Mouse (Mus musculus) cerebellum, adult 9-10 months (tissue): Measurements from ENCODE around the gene Lzts3.
"Not testable (repeated sequence)": the region's sequence is repeated elsewhere in the genome, so short reads cannot be mapped to it uniquely, and the experiment has no call there.

Source experiments
- DNase-seq: peaks from one replicate; pipeline ENCODE4 v3.0.0; 2022

Lzts3 gene

DNA sequence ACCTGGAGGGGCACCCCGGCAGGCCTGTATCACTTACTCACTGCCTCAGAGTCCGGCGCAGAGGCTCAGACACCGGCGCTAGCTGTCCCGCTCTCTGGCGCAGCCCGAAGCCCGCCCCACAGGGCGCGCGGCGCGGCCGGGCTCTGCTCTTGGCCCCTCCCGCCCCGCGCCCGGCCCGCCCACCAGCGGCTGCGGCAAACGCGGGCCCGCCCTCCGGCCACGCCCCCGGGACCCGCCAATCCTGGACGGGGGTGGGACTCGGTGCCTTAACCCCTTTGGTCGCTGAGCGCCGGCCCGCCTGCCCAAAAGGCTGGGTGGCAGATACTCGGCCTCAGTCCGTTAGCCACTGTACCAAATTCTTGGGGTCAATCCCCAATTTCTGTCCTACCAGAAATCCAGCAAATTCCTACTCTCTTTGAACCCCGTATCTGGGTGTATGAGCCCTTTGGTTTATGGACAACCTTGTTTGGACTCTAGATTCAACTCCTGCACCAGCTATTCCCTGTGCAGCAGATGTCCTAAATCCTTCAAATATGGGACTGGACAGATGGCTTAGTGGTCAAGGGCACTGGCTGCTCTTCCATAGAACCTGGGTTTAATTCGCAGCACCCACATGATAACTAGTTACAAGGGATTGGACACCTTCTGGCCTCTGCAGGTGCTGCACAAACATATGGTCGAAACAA is at the start of gene Lzts3:
TSS of gene Lzts3 (minus strand) at position 120 of the 686 bp plus-strand sequence.
- DNase-seq: peak; percentile 94

- DNase-seq: no peak
These were observed 46.4 kb upstream of the Lzts3 start for GRCm38 (mm10) chr2:130689011-130689410.

- no peak for DNase-seq
These were observed 42.8 kb upstream of the Lzts3 start for GRCm38 (mm10) chr2:130685426-130685825.

- DNase-seq: no peak
These were observed 38.9 kb upstream of the Lzts3 start for GRCm38 (mm10) chr2:130681531-130681930.

DNA sequence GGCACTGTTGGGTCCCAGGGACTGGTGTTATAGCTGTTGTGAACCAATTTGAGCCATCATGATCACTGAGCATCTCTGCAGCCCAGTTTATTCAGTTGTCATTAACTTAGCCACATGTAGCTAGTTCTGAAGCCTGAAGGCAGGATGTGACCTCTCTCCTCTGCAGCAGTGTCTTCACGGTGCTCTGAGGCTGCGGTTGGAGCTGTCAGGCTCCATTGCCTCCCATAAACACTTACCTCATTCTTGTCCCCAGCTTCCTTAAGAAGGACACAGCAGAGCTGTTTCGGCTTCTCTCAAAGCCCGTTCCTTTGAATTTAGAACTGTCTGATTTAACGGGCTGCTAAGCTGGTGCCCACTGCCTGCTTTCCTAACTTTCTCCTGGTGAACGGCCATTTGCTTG is 37.3 kb upstream of the Lzts3 start:
- DNase-seq: no peak

- no peak for DNase-seq
These were observed 36.6 kb upstream of the Lzts3 start for GRCm38 (mm10) chr2:130679154-130679553.

- DNase-seq: no peak
These were observed 34.6 kb upstream of the Lzts3 start for GRCm38 (mm10) chr2:130677211-130677610.

GRCm38 (mm10) chr2:130667559-130667958 is 25.0 kb upstream of the Lzts3 start, which contains the start of gene Itpa:
Gene Itpa, plus strand, starts transcription at chr2:130667610.
- peak; percentile 88 for DNase-seq

DNA sequence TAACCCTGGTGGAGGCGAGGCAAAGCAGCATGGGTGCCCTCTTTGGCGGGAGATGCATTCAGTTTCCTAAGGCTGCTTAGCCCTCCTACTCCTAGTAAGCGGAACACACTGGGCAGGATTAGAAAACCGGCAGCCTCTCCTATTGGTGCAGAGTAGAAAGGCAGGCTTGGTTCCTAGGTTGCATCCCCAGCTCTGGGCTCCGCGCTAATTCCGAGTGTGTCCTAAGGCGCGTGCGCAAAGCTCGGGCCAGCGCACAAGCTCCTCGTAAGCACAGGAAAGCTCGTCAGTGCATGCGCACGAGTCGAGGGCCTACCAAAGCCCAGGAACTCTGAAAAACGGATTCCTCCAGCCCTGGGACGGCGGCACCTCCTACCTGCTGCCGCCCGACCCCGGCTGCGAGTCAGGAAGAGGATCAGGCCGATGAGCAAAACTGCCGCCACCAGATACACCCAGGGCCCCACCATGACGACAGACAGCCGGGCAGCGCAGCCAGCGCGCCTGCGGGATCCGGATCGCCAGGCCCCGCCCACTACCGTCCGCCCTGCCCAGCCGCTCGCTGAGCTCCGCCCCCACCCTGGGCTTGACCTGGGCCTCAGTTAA is 21.6 kb upstream of the Lzts3 start, which contains the start of gene Ddrgk1:
TSS of gene Ddrgk1 (minus strand) at position 558 of the 600 bp plus-strand sequence.
- peak; percentile 96 for DNase-seq

GRCm38 (mm10) chr2:130663342-130663741 is 20.7 kb upstream of the Lzts3 start:
- peak; percentile 44 for DNase-seq

DNA sequence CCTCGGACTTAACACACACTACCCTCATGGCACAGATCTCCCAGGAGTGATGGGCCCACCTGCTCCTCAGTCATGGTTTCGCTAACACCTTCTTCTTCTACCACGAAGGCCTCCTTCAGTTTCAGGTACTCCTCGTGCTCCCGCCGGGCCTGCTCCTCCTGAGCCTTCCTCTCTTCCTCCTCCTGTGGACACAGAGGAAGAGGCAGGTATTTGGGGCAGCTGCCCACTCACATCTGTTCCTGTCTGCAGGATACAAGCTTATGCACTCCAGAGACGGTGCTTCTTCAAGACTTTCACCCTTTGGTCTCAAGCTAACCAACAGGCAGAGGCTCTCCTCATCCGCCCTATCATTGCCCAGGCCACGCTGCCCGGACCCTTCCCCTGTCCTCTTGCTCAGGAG is 15.9 kb upstream of the Lzts3 start:
- no peak for DNase-seq

GRCm38 (mm10) chr2:130657541-130657940 is 14.9 kb upstream of the Lzts3 start:
- no peak for DNase-seq

DNA sequence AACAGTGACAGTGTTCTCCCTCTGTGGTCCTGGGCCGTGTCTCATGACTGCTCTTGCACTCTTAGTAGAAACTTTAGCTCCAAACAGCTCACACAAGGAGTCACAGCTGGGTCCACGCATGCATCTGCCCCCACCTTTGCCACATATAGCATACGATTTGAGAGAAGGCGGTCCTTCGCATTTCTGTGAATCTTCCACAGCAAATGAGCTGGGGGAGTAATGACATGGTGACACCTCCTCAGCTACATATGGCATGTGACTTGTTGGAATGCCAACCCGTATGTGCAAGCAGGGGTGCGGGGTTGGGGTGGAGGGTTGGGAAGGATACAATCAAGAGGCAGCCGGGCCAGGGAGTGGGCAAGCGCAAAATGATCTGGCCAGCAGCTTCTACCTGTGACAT is 13.9 kb upstream of the Lzts3 start:
- DNase-seq: no peak

DNA sequence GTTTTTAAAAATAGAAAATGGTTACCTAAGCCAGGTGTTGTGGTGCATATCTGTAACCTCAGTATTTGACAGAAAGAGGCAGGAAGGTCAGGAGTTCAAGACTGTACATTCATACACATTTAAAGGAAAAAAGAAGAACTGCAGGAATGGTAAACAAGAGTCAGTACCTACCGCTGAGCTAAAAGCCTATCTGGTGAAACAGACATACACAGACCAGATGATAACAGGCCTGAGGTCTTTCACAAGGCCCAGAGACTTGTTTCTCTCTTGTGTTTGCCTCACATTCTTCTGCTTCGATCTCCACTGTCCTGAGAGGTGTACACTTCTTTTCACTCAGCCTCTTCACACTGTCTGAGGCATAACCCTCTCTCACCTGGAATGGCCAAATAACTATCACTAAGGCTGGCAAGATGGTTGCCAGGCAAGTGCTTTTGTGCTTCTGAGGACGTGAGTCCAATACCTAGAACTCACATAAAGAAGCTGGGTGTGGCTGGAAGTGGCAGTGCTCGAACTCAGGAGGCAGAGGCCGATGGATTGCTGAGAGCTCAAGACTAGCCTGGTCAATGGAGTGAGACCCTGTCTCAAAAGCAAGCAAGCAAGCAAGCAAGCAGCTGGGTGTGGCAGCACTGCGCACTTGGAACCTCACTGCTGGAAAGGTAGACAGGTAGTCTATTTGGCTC is 13.2 kb upstream of the Lzts3 start:
- no peak for DNase-seq

DNA sequence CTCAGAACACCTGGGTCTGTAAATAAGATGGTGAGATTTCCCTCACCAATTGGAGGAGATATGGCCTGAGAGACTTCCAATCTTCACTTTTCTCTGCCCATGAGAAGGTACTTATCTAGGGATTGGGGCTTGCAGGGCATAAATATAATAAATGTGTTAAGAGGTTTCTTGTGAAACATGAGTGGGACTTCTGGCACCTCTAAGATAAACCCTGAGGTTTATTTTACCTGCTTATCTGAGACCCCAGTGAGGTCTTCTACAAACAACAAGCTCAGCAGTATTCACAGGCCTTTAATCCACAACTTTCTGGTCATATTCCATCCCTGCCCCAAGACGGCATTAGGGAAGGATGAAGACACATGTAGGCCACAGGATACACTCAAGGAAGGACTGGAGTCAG is 11.2 kb upstream of the Lzts3 start:
- DNase-seq: no peak

- no peak for DNase-seq
These were observed 10.7 kb upstream of the Lzts3 start for GRCm38 (mm10) chr2:130653303-130653702.

DNA sequence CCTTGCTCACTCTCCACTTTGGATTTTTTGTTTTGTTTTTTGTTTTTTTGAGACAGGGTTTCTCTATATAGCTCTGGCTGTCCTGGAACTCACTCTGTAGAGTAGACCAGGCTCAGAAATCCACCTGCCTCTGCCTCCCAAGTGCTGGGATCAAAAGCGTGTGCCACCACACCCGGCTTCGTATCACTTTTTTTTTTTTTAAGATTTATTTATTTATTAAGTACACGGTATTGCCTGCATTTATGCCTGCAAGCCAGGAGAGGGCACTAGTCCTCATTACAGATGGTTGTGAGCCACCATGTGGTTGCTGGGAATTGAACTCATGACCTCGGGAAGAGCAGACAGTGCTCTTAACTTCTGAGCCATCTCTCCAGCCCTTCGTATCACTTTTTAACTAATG is 6.4 kb upstream of the Lzts3 start:
- DNase-seq: not testable (repeated sequence)

- DNase-seq: no peak
These were observed 2.6 kb upstream of the Lzts3 start for GRCm38 (mm10) chr2:130645198-130645597.

- peak; percentile 67 for DNase-seq
These were observed 374 bp downstream of the Lzts3 start for GRCm38 (mm10) chr2:130642197-130642660.

- peak; percentile 67 for DNase-seq
These were observed 1.1 kb downstream of the Lzts3 start for GRCm38 (mm10) chr2:130641351-130642025.

DNA sequence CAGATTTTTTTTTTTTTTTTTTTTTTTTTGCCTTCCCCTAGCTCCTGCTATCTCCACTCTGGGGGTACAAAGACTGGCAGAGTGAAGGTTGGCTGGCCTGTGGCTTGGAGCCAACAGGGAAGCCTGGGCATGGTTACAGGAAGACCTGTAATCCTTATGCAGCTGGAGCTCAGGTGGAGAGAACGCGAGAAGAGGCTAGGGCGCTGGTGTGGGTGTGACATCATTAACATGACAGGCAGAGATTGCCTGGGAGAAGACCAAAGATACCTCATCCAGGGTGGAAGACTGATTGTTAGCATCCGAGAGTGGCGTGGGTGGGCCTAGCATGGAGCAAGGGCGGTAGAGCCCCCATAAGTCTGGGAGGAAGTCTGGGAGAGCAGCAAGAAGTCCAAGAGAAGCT is 3.3 kb downstream of the Lzts3 start:
- peak; percentile 39 for DNase-seq

- peak; percentile 43 for DNase-seq
These were observed 4.4 kb downstream of the Lzts3 start for GRCm38 (mm10) chr2:130638101-130638611.

DNA sequence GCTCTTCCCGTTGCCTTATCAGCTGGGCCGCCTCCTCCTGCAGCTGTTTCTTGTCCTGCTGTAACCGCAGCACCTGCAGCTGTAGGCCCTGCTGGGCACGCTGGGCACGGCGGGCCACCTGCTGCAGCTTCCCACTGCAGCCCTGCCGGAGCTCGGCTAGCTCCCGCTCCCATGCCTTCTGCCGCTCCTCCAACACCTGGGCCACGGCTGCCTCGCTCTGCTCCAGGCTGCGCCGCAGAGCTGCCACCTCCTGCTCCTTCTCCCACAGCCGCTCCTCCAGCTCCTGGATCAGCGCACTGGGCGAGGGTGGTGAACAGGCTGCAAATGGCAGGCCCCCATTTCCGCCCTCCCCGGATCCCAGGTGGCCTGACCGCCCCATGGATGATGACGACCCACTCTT is 6.8 kb downstream of the Lzts3 start:
- no peak for DNase-seq
